Mouse (Mus musculus) megakaryocyte-erythroid progenitor cell, adult 5-6 weeks (primary cell): ENCODE measurements at regions not wholly inside any gene's neighbourhood (a gene's known extent, or its start where the extent isn't known, plus 50 kb on each side); places are given as distances from the start of the nearest gene placed in this dataset.
"Not testable (repeated sequence)": the region's sequence is repeated elsewhere in the genome, so short reads cannot be mapped to it uniquely, and the experiment has no call there.

Source experiments
- ATAC-seq: replicated peaks from 2 replicates; pipeline ENCODE4 v1.8.0; 2016; ENCODE audit warnings: mild to moderate bottlenecking, inconsistent platforms; ENCODE audit not compliant: severe bottlenecking, poor library complexity, low FRiP score, low TSS enrichment

- ATAC-seq = not testable (repeated sequence)
Measured at GRCm38 (mm10) chr14:52899629-52900028, 404.1 kb upstream of the Olfr1507 start.

GRCm38 (mm10) chr14:52898310-52898709, 402.8 kb upstream of the Olfr1507 start:
- not testable (repeated sequence) for ATAC-seq

- ATAC-seq = peak; percentile 89
Measured at GRCm38 (mm10) chr14:52879978-52880377, 384.4 kb upstream of the Olfr1507 start.

GRCm38 (mm10) chr14:52863841-52864240, 368.3 kb upstream of the Olfr1507 start:
- not testable (repeated sequence) for ATAC-seq

- not testable (repeated sequence) for ATAC-seq
Measured at GRCm38 (mm10) chr14:52863107-52863506, 367.6 kb upstream of the Olfr1507 start.

- ATAC-seq = not testable (repeated sequence)
Measured at GRCm38 (mm10) chr14:52862491-52862890, 366.9 kb upstream of the Olfr1507 start.

- not testable (repeated sequence) for ATAC-seq
Measured at GRCm38 (mm10) chr14:52855339-52855738, 359.8 kb upstream of the Olfr1507 start.

- 0 out of 2 replicates have a peak, but pooled peaks have one; percentile 50 for ATAC-seq
Measured at GRCm38 (mm10) chr14:52853598-52853997, 358.0 kb upstream of the Olfr1507 start.

- peak; percentile 98 for ATAC-seq
Measured at GRCm38 (mm10) chr14:52847970-52848369, 352.4 kb upstream of the Olfr1507 start.

GRCm38 (mm10) chr14:52824005-52824404, 328.5 kb upstream of the Olfr1507 start:
- not testable (repeated sequence) for ATAC-seq

- ATAC-seq = peak; percentile 85
Measured at GRCm38 (mm10) chr14:52821617-52822016, 326.1 kb upstream of the Olfr1507 start.

GRCm38 (mm10) chr14:52811128-52811415, 315.5 kb upstream of the Olfr1507 start:
- ATAC-seq = 0 out of 2 replicates have a peak, but pooled peaks have one; percentile 22

GRCm38 (mm10) chr14:52810275-52811127, 315.0 kb upstream of the Olfr1507 start:
- peak; percentile 84 for ATAC-seq

GRCm38 (mm10) chr14:52801705-52802104, 306.2 kb upstream of the Olfr1507 start:
- ATAC-seq = not testable (repeated sequence)

GRCm38 (mm10) chr14:52792600-52792999, 297.1 kb upstream of the Olfr1507 start:
- ATAC-seq = not testable (repeated sequence)

- peak; percentile 82 for ATAC-seq
Measured at GRCm38 (mm10) chr14:52791828-52792227, 296.3 kb upstream of the Olfr1507 start.

GRCm38 (mm10) chr14:52782832-52783231, 287.3 kb upstream of the Olfr1507 start:
- not testable (repeated sequence) for ATAC-seq

- not testable (repeated sequence) for ATAC-seq
Measured at GRCm38 (mm10) chr14:52775816-52776215, 280.3 kb upstream of the Olfr1507 start.

GRCm38 (mm10) chr14:52769450-52769849, 273.9 kb upstream of the Olfr1507 start:
- peak; percentile 59; the same call in 1 of the 2 replicates for ATAC-seq

- ATAC-seq = not testable (repeated sequence)
Measured at GRCm38 (mm10) chr14:52752159-52752558, 256.6 kb upstream of the Olfr1507 start.

GRCm38 (mm10) chr14:52726680-52727079, 231.1 kb upstream of the Olfr1507 start:
- 0 out of 2 replicates have a peak, but pooled peaks have one; percentile 44 for ATAC-seq
